Mouse (Mus musculus): ENCODE measurements around the gene Trpv3.
A peak's percentile ranks its signal among the peaks of the same experiment; 100 is the strongest.

Trpv3 gene

GRCm38 (mm10) chr11:73267267-73267666, at the start of gene Trpv3:
Gene Trpv3, plus strand, starts transcription at chr11:73267388.
- DNase-seq: no peak

DNA sequence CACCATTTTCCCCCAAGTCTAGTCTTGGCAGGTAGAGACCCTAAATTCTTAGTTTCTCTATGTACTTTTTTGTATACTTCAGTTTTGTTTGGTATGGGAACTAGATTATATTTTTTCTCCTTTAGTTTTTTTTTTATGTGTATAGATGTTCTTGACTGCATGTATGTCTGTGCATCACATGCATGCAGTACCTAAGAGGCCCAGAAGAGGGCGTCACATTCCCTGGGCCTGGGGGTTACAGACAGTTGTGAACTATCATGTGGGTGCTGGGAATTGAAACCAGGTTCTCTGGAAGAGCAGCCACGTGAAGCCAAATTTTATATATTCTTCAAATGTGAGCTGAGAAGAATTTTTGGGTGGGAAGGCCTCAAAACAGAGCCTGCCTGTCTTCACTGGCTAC, 47.5 kb upstream of the Trpv3 start:
- no peak for DNase-seq

GRCm38 (mm10) chr11:73220651-73221050, 46.5 kb upstream of the Trpv3 start:
- DNase-seq: no peak

GRCm38 (mm10) chr11:73222846-73223245, 44.3 kb upstream of the Trpv3 start:
- no peak for DNase-seq

GRCm38 (mm10) chr11:73223966-73224365, 43.2 kb upstream of the Trpv3 start:
- DNase-seq: no peak

GRCm38 (mm10) chr11:73225856-73226255, 41.3 kb upstream of the Trpv3 start:
- no peak for DNase-seq

- no peak for DNase-seq
Observed at GRCm38 (mm10) chr11:73228881-73229280, 38.3 kb upstream of the Trpv3 start.

DNA sequence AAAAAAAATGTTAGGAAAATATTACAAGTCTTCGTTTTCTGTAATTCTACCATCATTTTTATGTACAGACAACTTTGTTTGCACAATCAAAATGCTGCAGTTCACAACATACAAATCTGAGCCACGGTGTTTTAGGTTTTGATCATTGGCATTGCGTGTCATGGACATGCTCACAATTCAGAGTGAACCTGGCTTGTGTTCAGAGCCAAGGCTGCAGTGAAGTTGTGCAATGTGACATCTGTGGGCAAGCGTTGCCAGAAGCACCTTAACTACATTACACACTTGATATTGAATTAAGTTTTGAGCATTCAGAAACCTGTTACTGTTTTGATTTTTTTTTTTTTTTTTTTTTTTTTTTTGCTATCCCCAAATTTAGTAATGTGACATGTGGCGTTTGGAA, 37.1 kb upstream of the Trpv3 start:
- no peak for DNase-seq

DNA sequence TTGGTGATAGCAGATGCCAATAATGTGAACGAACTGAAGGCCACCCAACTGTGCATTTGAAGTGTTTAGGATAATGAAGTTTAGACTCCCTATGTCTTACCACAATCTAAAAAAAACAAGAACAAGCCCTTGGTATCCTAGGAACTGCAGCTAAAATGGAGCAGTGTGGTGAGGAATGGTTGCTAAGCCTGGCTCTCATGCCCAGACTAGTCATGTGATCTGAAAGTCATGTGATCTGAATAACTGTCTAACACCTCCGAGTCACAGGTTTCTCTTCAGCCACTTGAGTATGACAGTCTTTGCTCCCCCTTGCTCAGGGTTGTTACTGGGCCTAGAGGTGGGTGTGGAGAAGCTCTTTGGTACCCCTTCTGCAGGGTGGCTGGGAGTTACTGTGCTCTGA, 34.7 kb upstream of the Trpv3 start:
- DNase-seq: no peak

GRCm38 (mm10) chr11:73233992-73234391, 33.2 kb upstream of the Trpv3 start, which contains the start of gene Trpv1:
Gene Trpv1, plus strand, starts transcription at chr11:73234292.
- DNase-seq: no peak

GRCm38 (mm10) chr11:73235990-73236701, 31.0 kb upstream of the Trpv3 start:
- DNase-seq: no peak

- no peak for DNase-seq
Observed at GRCm38 (mm10) chr11:73236731-73237130, 30.5 kb upstream of the Trpv3 start.

GRCm38 (mm10) chr11:73242199-73242598, 25.0 kb upstream of the Trpv3 start:
- no peak for DNase-seq

- no peak for DNase-seq
Observed at GRCm38 (mm10) chr11:73242777-73243176, 24.4 kb upstream of the Trpv3 start.

DNA sequence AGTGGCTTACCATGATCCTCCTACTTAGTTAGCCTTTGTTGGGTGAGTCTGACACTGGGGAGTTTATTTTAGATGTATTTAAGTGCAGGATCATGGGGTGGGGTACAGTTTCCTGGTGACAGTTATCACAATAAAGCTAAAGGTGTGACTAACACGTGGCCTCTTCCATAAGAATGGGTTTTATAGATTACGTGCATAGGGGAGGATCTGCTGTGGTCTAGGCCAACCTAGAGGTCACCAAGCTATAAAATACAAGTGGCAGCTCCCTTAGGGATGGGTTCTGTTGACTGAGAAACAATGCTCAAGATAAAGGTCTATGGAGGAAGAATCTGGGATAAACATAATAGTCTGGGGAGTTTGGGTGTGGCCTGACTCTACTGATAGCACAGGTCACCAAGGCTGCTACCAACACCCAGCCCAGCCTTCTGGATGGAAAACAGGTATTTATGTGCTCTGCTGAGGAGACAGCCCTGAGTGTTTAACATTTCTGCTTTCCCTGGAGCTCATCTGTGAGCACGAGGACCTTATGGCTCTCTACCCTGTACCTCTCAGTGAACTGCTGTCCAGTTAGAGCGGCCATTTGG, 9.7 kb upstream of the Trpv3 start:
- DNase-seq: no peak

DNA sequence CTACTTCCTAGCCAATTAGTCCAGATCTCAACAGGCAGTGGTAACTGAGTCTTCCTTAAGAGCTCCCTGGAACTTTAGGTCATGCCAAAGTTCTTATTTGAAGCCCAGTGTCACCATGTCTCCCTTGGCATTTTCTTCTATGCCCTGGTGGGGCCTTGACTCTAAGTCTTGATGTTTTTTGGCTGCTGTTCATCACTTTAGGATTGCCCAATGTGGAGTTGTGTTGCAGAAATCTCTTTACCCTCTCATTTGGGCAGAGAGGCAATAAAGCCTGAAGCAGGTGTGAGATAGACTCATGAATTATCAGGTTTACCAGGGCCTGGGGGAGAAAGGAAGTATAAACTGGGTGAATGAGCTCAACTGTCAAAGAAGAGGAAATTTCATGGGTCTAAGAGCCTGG, 8.5 kb upstream of the Trpv3 start:
- no peak for DNase-seq

DNA sequence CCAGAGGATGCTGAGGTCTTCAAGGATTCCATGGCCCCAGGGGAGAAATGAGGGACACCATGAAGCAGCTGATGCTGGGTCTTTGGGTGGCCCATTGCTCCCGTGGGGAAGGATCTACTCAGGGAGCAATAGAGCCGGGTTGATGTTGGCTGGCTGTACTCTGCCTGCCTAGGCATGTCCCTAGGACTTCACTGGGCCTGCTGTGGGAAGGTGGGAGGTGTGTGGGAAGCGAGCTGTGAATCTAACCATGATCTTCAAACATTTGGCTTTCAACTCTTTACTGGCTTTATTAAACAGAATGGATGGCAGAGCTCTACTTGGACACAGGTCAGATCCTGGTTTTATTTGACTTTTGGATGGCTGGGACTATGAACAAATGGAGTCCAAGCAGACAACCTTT, 6.7 kb upstream of the Trpv3 start:
- no peak for DNase-seq

- DNase-seq: no peak
Observed at GRCm38 (mm10) chr11:73261385-73261784, 5.8 kb upstream of the Trpv3 start.

DNA sequence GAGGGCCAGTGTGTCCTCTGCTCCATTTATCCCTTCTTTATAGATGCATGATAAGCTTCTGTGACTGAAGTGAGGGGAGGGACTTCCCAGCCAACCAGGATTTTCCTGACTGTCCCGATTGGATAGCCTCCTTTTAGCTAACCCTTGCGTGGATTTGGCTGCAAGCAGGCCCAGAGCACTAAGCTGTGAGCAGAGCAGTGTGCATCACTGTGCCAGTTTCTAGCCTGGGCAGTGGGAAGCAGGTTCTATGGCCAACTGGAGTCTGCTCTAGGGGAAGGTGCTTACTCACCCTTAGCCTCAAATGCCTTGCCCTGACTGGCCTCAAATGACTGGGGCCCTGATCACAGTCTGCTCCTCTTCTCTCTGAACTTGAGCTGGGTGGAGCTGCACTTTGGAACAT, 7.6 kb downstream of the Trpv3 start:
- DNase-seq: no peak

- DNase-seq: no peak
Observed at GRCm38 (mm10) chr11:73280710-73281109, 13.5 kb downstream of the Trpv3 start.

GRCm38 (mm10) chr11:73281528-73282027, 14.4 kb downstream of the Trpv3 start:
- peak; percentile 47 for DNase-seq

GRCm38 (mm10) chr11:73283369-73283768, 16.2 kb downstream of the Trpv3 start:
- DNase-seq: peak; percentile 8

DNA sequence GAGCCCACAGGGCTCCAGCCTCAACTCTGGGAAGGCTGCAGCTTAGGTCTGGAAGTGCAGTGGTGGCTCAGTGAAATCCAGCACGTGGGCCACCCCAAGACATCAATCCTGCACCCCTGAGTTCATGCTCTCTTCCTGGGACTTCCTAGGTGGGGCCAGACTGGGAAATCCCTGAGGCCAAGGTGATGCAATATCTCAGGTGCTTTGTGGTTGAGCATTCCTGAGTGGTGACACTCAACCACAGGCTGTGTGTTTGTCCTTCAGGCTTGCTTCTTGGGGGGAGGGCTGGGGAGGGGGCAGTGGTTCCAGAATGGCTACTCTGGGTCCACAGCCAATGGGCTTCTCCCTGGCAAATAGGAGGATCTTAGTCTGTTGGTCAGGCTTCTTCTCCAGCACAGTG, 16.7 kb downstream of the Trpv3 start:
- DNase-seq: no peak

DNA sequence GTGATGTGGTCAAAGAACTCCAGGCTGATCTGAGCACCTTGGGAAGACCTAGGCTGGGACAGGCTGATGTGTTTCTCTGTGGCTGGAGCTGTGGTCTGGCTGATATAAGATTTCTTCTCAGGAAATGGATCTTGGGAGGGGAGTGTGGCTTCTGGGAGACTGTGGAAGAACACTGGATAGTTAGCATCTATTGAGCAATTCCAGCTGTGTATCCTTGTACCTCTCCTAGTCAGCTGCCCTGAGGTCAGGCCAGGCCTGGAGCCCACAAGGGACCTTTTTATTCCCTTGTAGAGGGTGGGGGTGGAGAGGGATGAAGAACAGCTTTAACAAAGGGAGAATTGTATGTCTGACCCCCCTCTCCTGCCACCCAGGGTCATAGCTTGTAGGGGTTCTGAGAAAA, 17.2 kb downstream of the Trpv3 start:
- peak; percentile 9 for DNase-seq

DNA sequence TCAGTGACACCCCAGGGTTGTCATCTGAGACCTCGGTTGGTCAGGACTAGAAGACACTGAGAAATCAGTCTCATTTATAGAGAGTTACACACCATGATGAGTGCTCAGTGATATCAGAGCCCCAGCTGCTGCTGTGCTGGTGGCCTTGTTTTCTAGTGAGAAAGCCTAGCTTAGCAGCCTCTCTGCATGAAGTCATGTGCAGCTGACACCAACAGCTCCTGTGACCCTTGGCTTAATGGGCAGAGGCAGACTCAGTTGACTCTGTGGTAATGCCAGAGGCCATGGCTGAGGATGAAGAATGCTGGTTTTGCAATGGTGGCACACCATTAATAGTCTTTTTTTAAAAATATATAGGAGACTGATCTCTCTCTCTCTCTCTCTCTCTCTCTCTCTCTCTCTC, 22.4 kb downstream of the Trpv3 start:
- DNase-seq: no peak

All from cerebellum, adult 11-12 months (tissue).